Mouse (Mus musculus) right cerebral cortex, postnatal 14 days (tissue): ENCODE data around the gene Ppp1r12a.

Experiments used
- DNase-seq: peaks from one replicate; pipeline ENCODE4 v3.0.0; 2022

The Ppp1r12a gene

GRCm38 (mm10) chr10:108162297-108163020, 466 bp downstream of the Ppp1r12a start:
- no peak for DNase-seq

GRCm38 (mm10) chr10:108163021-108163410, 1.0 kb downstream of the Ppp1r12a start:
- DNase-seq = no peak

- no peak for DNase-seq
These were observed 1.5 kb downstream of the Ppp1r12a start for GRCm38 (mm10) chr10:108163451-108163850.

- no peak for DNase-seq
These were observed 5.8 kb downstream of the Ppp1r12a start for GRCm38 (mm10) chr10:108167823-108168222.

GRCm38 (mm10) chr10:108170818-108171217, 8.8 kb downstream of the Ppp1r12a start:
- no peak for DNase-seq

GRCm38 (mm10) chr10:108171637-108172036, 9.6 kb downstream of the Ppp1r12a start:
- no peak for DNase-seq

GRCm38 (mm10) chr10:108172817-108173563, 11.0 kb downstream of the Ppp1r12a start:
- no peak for DNase-seq

GRCm38 (mm10) chr10:108174107-108174506, 12.1 kb downstream of the Ppp1r12a start:
- no peak for DNase-seq

- no peak for DNase-seq
These were observed 13.9 kb downstream of the Ppp1r12a start for GRCm38 (mm10) chr10:108175885-108176284.

- no peak for DNase-seq
These were observed 16.4 kb downstream of the Ppp1r12a start for GRCm38 (mm10) chr10:108178285-108178848.

- no peak for DNase-seq
These were observed 17.4 kb downstream of the Ppp1r12a start for GRCm38 (mm10) chr10:108179404-108179803.

GRCm38 (mm10) chr10:108180313-108180712, 18.3 kb downstream of the Ppp1r12a start:
- DNase-seq = no peak

GRCm38 (mm10) chr10:108181893-108182292, 19.9 kb downstream of the Ppp1r12a start:
- no peak for DNase-seq

GRCm38 (mm10) chr10:108182386-108182785, 20.4 kb downstream of the Ppp1r12a start:
- DNase-seq = no peak

- DNase-seq = no peak
These were observed 22.8 kb downstream of the Ppp1r12a start for GRCm38 (mm10) chr10:108184763-108185162.

- no peak for DNase-seq
These were observed 23.3 kb downstream of the Ppp1r12a start for GRCm38 (mm10) chr10:108185265-108185664.

GRCm38 (mm10) chr10:108189303-108189702, 27.3 kb downstream of the Ppp1r12a start:
- DNase-seq = no peak

- DNase-seq = no peak
These were observed 28.0 kb downstream of the Ppp1r12a start for GRCm38 (mm10) chr10:108189986-108190385.

- DNase-seq = no peak
These were observed 28.6 kb downstream of the Ppp1r12a start for GRCm38 (mm10) chr10:108190626-108191025.

GRCm38 (mm10) chr10:108191381-108191787, 29.4 kb downstream of the Ppp1r12a start:
- DNase-seq = no peak

- DNase-seq = no peak
These were observed 30.3 kb downstream of the Ppp1r12a start for GRCm38 (mm10) chr10:108192306-108192705.

- no peak for DNase-seq
These were observed 34.1 kb downstream of the Ppp1r12a start for GRCm38 (mm10) chr10:108196124-108196523.

- DNase-seq = no peak
These were observed 35.5 kb downstream of the Ppp1r12a start for GRCm38 (mm10) chr10:108197498-108197897.

- no peak for DNase-seq
These were observed 37.0 kb downstream of the Ppp1r12a start for GRCm38 (mm10) chr10:108198945-108199344.
